Mouse (Mus musculus) brain, adult 10 weeks (tissue): ENCODE measurements around the gene Krtap2-4. TPM values are rescaled to one million over a fixed set of nuclear protein-coding genes. Genes with fewer than 3 reads are reported as not detected.

Source experiments
- polyA plus RNA-seq: library from polyadenylated mRNA; stranded (reverse); fragments of 350-450 nt; fragmentation: Illumina TruSeq; extraction: RNeasy Lipid Tissue Mini Kit (QIAGEN cat#74804); gene quantifications from one replicate; pipeline ENCODE4 v1.2.3, GENCODE M21; 2015; ENCODE audit warnings: low read depth, low replicate concordance

Krtap2-4 gene
- not detected for polyA plus RNA-seq

GRCm38 (mm10) chr11:99614796-99615363, at the start of gene Krtap2-4:
TSS of gene Krtap2-4 (minus strand) at chr11:99614846.

GRCm38 (mm10) chr11:99658467-99659010, 43.9 kb upstream of the Krtap2-4 start, which contains the start of gene Gm11563:
TSS of gene Gm11563 (minus strand) at chr11:99658960.

GRCm38 (mm10) chr11:99650136-99650535, 35.5 kb upstream of the Krtap2-4 start, which contains the start of gene Gm11555:
TSS of gene Gm11555 (minus strand) at chr11:99650236.

GRCm38 (mm10) chr11:99643635-99644139, 29.0 kb upstream of the Krtap2-4 start, which contains the start of gene Krtap4-7:
TSS of gene Krtap4-7 (minus strand) at chr11:99644089.

GRCm38 (mm10) chr11:99634653-99635134, 20.0 kb upstream of the Krtap2-4 start, which contains the start of gene Krtap4-2:
TSS of gene Krtap4-2 (minus strand) at chr11:99635084.

GRCm38 (mm10) chr11:99628138-99628537, 13.5 kb upstream of the Krtap2-4 start, which contains the start of gene Krtap4-1:
TSS of gene Krtap4-1 (minus strand) at chr11:99628238.

GRCm38 (mm10) chr11:99620335-99620734, 5.7 kb upstream of the Krtap2-4 start, which contains the start of gene Gm11562:
TSS of gene Gm11562 (minus strand) at chr11:99620435.

GRCm38 (mm10) chr11:99610089-99610488, 4.6 kb downstream of the Krtap2-4 start, which contains the start of gene Gm11937:
TSS of gene Gm11937 (minus strand) at chr11:99610189.

GRCm38 (mm10) chr11:99603208-99603607, 11.4 kb downstream of the Krtap2-4 start, which contains the start of gene Gm11938:
TSS of gene Gm11938 (minus strand) at chr11:99603308.

GRCm38 (mm10) chr11:99597742-99598141, 16.9 kb downstream of the Krtap2-4 start, which contains the start of gene Krtap9-3:
TSS of gene Krtap9-3 (minus strand) at chr11:99598105.

GRCm38 (mm10) chr11:99590981-99591380, 23.7 kb downstream of the Krtap2-4 start, which contains the start of gene Krtap1-3:
TSS of gene Krtap1-3 (minus strand) at chr11:99591339.

GRCm38 (mm10) chr11:99583245-99583704, 31.4 kb downstream of the Krtap2-4 start, which contains the start of gene Krtap1-4:
TSS of gene Krtap1-4 (minus strand) at chr11:99583654.

GRCm38 (mm10) chr11:99580636-99581035, 34.0 kb downstream of the Krtap2-4 start, which contains the start of gene Krtap1-5:
TSS of gene Krtap1-5 (minus strand) at chr11:99581016.

GRCm38 (mm10) chr11:99566530-99566929, 48.1 kb downstream of the Krtap2-4 start, which contains the start of gene Krtap3-1:
TSS of gene Krtap3-1 (minus strand) at chr11:99566630.

Other genes with a start within 250 kb of the Krtap2-4 start
- gene Krt28, start 239.9 kb downstream of the Krtap2-4 start, polyA plus RNA-seq: not detected
- 18.1 TPM for gene Krt10, start 225.5 kb downstream of the Krtap2-4 start, polyA plus RNA-seq
- 13.0 TPM for gene Krt12, start 192.6 kb downstream of the Krtap2-4 start, polyA plus RNA-seq
- gene Krt20, start 176.7 kb downstream of the Krtap2-4 start, polyA plus RNA-seq: 0.22 TPM
- not detected for gene Krt23, start 121.7 kb downstream of the Krtap2-4 start, polyA plus RNA-seq
- gene Krt39, start 93.5 kb downstream of the Krtap2-4 start, polyA plus RNA-seq: not detected
- not detected for gene Krt40, start 71.7 kb downstream of the Krtap2-4 start, polyA plus RNA-seq
- not detected for gene Krtap3-3, start 64.0 kb downstream of the Krtap2-4 start, polyA plus RNA-seq
- gene Krtap3-2, start 58.0 kb downstream of the Krtap2-4 start, polyA plus RNA-seq: not detected
- gene Gm11939, start 55.4 kb downstream of the Krtap2-4 start, polyA plus RNA-seq: not detected
- gene Krtap3-1, start 48.2 kb downstream of the Krtap2-4 start, polyA plus RNA-seq: not detected
- gene Krtap1-5, start 33.8 kb downstream of the Krtap2-4 start, polyA plus RNA-seq: not detected
- gene Krtap1-4, start 31.2 kb downstream of the Krtap2-4 start, polyA plus RNA-seq: not detected
- gene Krtap1-3, start 23.5 kb downstream of the Krtap2-4 start, polyA plus RNA-seq: not detected
- not detected for gene Krtap9-3, start 16.7 kb downstream of the Krtap2-4 start, polyA plus RNA-seq
- not detected for gene Gm11938, start 11.5 kb downstream of the Krtap2-4 start, polyA plus RNA-seq
- not detected for gene Gm11937, start 4.7 kb downstream of the Krtap2-4 start, polyA plus RNA-seq
- gene Gm11562, start 5.6 kb upstream of the Krtap2-4 start, polyA plus RNA-seq: not detected
- gene Krtap4-1, start 13.4 kb upstream of the Krtap2-4 start, polyA plus RNA-seq: not detected
- not detected for gene Krtap4-2, start 20.2 kb upstream of the Krtap2-4 start, polyA plus RNA-seq
- gene Krtap4-7, start 29.2 kb upstream of the Krtap2-4 start, polyA plus RNA-seq: not detected
- not detected for gene Gm11555, start 35.4 kb upstream of the Krtap2-4 start, polyA plus RNA-seq
- not detected for gene Gm11563, start 44.1 kb upstream of the Krtap2-4 start, polyA plus RNA-seq
- not detected for gene Krtap4-6, start 51.1 kb upstream of the Krtap2-4 start, polyA plus RNA-seq
- gene Gm14190, start 75.9 kb upstream of the Krtap2-4 start, polyA plus RNA-seq: not detected
- gene Gm14180, start 119.4 kb upstream of the Krtap2-4 start, polyA plus RNA-seq: not detected
- gene Gm11595, start 158.1 kb upstream of the Krtap2-4 start, polyA plus RNA-seq: not detected
- not detected for gene Krtap4-8, start 165.9 kb upstream of the Krtap2-4 start, polyA plus RNA-seq
- not detected for gene Krtap4-9, start 170.4 kb upstream of the Krtap2-4 start, polyA plus RNA-seq
- not detected for gene Gm11596, start 178.6 kb upstream of the Krtap2-4 start, polyA plus RNA-seq
- gene Gm11569, start 184.1 kb upstream of the Krtap2-4 start, polyA plus RNA-seq: not detected
- gene Gm11554, start 189.6 kb upstream of the Krtap2-4 start, polyA plus RNA-seq: not detected
- not detected for gene Krtap4-13, start 195.0 kb upstream of the Krtap2-4 start, polyA plus RNA-seq
- gene Gm11564, start 200.8 kb upstream of the Krtap2-4 start, polyA plus RNA-seq: not detected
- gene 2300003K06Rik, start 223.2 kb upstream of the Krtap2-4 start, polyA plus RNA-seq: not detected
- gene Krtap4-16, start 236.8 kb upstream of the Krtap2-4 start, polyA plus RNA-seq: not detected
- gene Gm11568, start 243.1 kb upstream of the Krtap2-4 start, polyA plus RNA-seq: not detected
- not detected for gene Gm11559, start 249.6 kb upstream of the Krtap2-4 start, polyA plus RNA-seq